Mouse (Mus musculus): Measurements from ENCODE around the gene Map3k4.
"Not testable (repeated sequence)": the region's sequence is repeated elsewhere in the genome, so short reads cannot be mapped to it uniquely, and the experiment has no call there.

Map3k4 gene

DNA sequence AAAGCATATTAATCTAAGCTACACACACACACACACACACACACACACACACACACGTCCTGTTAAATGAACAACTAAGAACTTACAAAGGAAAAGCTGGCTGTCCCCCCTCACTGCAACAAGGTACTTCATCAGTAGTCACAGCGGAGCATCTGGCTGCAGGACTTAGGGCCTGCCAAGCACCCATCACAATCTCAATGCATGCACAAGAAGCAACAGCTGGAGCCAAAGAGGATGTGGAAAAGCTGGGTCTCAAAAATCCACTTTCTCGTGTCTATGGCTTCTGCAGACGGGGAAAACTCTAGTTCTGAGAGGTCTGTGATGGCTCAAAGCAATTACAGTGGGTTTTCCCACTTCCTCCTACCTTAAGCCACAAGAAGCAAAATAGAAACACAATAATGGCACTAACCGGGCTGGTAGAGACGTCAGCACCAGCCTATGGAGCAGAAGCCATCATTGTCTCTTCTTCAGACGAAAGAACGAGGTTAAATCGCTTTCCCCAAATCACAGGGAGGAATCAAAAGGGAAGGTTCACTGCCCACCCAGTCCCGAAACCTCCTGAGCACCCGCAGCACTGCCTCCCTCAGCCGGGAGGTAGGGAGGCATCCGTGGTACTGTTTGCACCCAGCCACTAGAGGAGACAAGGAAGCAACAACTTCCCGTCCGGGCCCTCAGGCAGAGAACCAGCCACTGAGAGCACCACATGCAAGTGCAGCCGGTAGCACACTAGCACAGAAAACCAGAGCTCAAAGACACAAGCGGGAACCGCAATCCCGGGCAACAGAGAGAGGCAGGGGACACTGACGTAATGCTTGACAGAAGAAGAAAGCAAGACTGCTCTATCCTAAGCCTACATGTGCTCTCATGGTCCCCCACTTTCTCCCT, 11.1 kb downstream of the Map3k4 start:
- DNase-seq (ENCODE audit: low read depth, low spot score): no peak

DNA sequence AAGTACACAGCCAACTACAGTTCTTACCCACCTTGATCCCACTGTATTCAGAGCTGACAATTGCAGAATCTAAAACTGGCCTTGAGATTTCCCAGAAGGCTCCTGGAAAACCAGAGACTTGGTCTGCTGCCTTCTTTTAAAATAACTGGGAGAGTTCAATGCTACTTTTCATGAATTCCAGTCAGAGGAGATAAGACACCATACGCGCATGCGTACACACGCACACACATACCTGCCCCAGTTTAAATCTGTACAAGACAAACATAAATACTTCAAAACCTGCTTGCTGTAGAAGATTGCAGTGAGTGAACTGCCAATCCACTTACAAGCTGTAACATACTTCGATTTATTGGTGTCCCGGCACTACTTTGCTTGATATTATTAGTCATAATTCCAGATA, 13.9 kb downstream of the Map3k4 start:
- no peak for DNase-seq (ENCODE audit: low read depth, low spot score)

DNA sequence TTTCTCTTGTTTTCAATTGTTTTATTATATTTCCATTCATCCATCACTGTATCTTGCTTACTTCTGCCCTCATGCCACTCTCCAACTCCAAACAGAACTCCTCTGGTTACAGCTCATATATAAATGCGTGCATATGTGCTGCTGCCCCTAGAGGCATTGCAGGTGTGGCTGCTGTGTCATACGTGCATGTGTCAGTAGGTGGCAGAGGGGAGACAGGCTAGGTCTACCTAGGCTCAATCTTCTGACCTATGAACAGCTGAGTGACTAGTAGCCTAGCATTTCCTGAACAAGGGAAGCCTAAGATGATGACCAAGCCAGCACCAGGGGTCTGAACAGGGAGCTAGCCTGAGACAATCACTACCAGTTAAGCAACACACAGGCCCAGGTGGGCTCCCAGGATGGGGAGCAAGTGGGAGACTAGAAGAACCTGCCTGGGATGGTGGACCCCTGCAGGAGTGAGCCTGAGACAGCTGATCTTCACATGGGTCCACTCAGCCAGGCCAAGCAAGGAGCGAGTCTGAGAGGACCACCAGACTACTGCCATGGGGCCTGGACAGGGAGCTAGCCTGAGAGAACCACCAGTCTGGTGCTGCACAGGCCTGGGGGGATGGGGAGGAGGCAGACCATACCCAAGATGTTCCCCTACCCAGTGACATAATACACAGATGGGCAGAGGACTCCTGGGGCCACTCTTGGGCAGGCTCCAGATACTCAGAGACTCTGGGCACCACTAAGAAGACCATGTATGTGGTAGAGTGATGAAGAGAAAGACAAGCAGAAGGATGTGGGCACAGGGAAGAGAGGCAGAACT, 17.5 kb downstream of the Map3k4 start:
- DNase-seq (ENCODE audit: low read depth, low spot score): no peak

DNA sequence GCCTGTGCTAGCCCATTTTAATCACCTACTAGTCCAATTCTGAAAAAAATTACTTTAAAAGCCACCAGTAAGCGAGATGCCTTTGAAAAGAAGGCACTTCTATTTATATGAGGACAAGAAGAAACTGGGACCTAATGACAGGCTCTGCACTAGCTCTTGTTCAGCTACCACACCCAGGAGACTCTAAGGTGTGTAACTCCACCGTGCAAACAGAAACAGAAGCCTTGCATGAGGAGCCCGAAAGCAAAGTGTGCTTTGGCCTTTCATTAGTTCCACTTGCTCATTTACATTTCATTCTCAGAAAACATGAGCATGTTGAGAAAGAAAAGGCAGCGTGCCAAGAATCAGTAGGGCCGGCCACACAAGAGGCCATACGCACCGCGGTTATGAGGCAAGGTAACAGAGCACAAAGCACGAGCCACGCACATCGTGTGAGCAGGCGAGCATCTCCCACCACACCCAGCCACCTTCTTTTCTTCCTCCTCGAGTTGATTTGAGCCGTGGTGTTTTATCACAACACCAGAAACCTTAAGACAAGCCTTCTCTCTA, 18.4 kb downstream of the Map3k4 start:
- DNase-seq (ENCODE audit: low read depth, low spot score): no peak

DNA sequence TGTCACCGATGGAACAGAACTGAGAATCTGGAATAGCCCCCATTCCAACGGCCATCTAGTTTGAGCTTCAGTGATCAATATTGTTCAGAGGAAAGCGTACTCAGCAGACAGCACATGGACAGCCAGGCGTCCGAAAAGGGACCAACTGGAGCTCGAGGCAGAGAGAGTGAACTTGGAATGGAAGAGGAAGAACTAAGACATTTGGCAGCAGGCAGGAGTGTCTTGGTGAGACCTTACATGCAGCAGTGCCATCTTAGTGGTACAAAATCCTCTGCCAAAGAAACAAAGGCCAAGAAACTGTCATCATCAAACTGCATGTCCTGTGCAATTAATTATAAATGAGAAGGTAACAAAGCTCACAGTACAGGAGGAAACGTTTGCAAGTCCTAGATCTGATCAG, 19.2 kb downstream of the Map3k4 start:
- DNase-seq (ENCODE audit: low read depth, low spot score): no peak

DNA sequence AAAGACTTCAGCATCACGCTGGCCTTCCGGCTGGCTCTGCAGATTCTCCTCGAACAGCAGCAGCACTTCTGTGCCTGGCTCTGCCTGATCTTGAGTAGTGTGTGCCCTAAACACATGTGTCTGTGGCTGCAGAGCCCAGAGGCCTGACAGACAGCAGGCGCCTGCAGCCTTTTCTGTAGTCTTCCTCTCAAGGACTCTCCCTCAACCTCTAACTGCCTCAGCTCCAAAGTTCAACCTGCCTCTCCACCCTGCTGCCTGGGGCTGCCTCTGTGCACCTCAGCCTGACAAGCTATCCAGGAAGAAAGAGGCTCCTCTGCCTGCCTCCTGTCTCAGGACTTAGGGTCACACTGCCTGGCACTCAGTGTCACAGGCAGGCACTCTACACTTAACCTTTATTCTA, 20.6 kb downstream of the Map3k4 start:
- DNase-seq (ENCODE audit: low read depth, low spot score): no peak

DNA sequence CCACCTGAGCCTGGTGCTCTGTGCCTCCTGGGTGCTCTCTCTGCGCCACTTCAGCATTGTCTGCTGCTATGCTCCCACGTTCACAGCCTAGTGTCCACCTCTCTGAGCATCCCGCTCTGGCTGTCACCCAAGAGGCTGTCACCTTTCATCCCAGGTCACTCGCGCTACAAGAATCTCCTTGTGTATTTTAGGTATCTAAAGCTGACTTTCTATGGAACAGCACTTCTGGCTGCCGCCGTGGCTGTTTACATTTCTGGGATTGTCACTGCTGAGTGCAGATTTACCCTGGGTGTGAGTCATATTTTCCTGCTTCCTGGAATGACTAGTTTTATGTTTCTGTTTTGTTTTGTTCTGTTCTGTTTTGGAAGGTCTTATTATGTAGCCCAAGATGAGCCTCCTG, 21.3 kb downstream of the Map3k4 start:
- DNase-seq (ENCODE audit: low read depth, low spot score): no peak

DNA sequence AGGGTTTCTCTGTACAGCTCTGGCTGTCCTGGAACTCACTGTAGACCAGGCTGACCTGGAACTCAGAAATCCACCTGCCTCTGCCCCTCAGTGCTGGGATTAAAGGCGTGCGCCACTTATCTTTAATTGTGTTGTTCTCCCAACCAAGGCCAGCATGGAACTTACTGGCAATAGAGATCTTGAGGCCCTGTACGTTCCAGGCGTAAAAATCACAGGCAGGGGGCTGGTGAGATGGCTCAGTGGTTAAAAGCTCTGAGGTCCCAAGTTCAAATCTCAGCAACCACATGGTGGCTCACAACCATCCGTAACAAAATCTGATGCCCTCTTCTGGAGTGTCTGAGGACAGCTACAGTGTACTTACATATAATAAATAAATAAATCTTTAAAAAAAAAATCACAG, 22.7 kb downstream of the Map3k4 start:
- not testable (repeated sequence) for DNase-seq (ENCODE audit: low read depth, low spot score)

DNA sequence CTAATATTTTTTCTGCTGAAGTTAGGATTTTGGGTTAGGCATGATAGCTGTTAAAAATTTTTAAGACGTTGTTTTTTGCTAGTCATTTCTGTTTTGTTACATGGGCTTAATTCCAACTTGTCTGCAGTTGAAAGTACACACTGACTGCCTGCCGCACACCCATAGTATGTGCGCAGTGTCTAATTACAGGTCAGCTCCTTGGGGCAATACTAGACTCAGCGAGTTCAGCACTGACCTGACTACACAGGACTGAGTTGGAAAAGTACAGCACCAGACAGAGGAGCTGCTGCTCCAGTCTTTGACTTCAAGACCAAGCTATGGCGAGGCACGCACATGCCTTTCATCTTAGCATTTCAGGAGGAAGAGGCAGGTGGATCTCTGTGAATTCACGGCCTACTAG, 24.2 kb downstream of the Map3k4 start:
- DNase-seq (ENCODE audit: low read depth, low spot score): no peak

DNA sequence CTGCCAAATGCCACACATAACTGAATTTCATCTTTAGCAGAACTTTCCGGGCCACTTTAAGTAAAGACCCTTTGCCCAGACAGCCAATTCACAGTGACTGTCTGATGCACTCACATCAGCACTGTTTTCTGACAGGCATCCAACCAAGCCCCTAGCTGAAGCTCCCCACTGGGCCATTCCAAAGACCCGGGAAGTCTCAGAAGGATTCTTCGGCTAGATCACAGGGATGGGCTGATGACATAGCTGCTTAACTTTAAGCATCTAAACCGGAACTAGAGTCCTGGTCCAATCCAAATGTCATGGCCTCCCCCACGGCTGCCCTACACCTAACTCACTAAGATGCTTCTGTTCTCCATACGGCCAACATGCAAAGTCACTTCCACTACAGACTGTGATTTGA, 25.0 kb downstream of the Map3k4 start:
- DNase-seq (ENCODE audit: low read depth, low spot score): no peak

DNA sequence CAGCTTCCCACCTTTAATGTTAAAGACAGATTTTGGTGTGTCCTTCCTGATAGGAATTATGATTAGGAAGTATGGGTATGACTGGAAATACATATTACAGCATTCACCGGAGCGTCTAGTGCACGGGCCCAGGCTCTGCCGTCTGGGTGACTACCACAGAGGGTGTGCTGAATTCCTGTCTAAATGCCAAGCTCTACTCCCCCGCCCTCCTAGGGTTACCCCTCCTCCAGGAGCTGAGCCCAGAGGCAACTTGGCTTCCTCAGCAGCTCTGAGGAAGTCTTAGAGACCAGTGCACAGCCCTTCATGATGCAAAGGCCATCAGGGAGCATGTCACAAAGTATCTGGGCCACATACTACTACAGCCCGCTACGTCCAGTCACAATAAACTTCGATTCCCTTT, 25.7 kb downstream of the Map3k4 start:
- no peak for DNase-seq (ENCODE audit: low read depth, low spot score)

DNA sequence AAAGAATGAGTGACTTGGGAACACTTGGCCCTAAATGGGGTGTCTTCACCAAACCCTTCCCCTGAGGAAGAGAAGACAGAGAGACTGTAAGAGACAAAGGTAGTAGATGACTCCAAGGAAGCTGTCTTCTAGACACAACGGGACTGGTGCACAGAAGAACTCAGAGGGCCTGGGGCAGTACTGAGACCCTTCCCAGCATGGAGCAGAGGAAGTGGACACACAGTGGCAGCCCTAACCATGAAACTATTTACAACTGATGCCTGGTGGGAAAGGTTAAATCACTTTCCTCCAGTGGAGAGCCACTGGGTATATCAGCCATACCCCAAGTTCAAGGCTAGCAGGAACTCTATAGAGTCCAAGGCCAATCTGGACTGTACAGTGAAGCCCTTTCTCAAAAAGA, 26.2 kb downstream of the Map3k4 start:
- DNase-seq (ENCODE audit: low read depth, low spot score): no peak

DNA sequence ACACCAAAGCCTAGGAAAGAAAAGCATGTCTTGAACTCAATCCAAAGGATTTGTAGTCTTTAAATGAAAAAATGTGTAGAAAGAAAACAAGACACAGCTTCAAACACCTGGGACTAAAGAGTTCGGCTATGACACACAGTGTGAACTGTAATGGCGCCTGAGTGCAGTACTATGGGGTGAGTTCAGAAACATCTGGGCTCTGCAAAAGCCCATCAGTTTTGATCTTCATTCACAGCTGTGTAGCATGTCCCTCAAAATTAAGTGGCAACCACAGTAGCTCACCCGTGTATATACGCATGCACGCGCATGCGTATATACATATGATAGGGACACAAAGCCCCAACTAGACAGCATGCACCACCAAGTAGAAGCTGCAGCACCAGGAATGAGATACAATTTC, 27.4 kb downstream of the Map3k4 start:
- DNase-seq (ENCODE audit: low read depth, low spot score): no peak

DNA sequence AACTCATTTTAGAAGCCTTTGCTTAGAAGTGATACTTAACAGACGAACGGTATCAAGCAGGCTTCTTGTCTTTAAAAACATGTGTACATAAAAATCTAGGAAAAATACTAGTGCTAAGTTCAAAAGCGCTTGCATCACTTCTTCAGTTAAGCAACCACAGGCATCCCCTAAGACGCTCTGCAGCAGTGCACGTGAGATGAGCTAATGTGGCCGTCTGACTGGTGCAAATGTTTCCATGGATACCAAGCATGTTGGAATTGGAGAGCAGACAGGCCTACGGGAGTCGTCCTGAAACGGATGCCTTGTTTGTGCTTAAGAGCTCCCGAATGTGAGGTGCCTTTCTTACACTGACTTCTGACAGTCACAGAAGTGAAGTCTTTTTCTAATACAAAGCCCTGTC, 27.9 kb downstream of the Map3k4 start:
- peak; percentile 78 for DNase-seq (ENCODE audit: low read depth, low spot score)

DNA sequence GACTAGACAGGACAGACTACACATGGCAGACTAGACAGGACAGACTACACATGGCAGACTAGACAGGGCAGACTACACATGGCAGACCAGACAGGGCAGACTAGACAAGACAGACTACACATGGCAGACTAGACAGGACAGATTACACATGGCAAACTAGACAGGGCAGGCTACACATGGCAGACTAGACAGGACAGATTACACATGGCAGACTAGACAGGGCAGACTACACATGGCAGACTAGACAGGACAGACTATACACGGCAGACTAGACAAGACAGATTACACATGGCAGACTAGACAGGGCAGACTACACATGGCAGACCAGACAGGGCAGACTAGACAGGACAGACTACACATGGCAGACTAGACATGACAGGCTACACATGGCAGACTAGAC, 28.8 kb downstream of the Map3k4 start:
- DNase-seq (ENCODE audit: low read depth, low spot score): not testable (repeated sequence)

DNA sequence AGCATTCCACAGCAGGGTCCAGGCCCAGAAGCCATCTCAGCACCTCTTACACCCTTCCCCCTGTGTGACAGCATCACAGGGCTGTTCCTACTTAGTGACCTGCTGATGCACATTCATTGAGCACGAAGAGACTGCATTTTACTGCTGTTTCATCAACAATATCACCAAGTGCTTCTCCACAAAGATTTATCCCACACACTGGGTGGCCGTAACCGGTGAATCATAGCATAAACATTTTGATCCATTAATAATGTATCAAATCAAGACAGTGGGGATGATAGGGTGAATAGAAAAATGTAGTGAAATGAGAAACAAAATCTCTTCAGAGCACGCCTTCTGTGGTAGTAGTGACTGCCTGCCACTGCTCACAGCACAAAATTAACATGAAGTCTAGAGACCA, 29.7 kb downstream of the Map3k4 start:
- no peak for DNase-seq (ENCODE audit: low read depth, low spot score)

DNA sequence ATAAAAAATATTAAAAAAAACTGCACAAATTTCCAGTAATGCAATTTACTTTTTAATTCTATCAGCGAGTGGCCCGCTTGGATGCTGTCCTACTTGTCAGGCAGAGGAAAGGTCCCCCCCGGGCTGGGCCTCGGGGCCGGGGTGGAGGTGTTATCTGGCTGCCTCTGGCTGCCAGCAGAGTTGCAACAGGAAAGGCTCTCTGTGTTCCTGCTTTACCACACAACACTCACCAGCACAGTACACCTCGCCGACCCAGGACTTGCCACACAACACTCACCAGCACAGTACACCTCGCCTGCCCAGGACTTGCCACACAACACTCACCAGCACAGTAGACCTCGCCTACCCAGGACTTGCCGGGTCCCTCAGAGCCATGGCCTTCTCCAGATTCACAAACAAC, 38.8 kb downstream of the Map3k4 start:
- DNase-seq (ENCODE audit: low read depth, low spot score): no peak

DNA sequence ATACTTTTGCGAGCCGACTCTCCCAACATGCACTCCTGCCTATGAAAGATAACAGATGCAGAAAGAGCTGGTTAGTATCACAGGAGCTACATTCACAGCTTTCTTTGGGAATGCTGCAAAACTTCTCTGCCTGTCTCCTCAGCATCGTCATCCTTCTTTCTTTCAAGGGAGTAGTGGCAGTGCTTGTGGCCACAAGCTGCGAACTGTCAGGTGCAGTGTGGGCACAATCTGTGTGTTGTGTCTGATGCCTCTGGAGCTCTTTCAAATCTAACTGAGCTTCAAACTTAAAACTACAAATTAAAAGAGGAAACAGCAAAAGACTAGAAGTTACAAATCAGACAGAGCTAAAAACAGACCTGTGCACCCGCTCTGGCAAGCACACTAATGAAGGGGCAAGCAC, 40.5 kb downstream of the Map3k4 start:
- DNase-seq (ENCODE audit: low read depth, low spot score): no peak

DNA sequence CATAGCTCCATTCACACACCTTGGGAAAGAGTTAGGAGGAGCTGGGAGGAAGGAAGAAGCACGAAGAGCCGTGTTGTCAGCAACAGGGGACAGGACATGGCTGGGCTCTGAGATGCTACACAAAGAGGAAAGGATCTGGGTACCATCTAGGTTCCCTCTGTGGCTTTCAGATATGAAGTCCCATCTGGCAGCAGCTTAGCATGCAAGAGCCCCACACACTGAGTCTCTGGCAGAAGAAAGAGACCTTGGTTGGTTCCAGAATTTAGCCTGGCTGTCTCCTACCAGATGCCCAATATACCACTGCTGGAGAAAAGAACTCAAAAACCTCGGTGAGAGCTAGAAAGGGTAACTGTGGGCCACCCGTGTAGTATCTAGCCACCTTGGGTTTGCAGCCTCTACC, 41.3 kb downstream of the Map3k4 start:
- DNase-seq (ENCODE audit: low read depth, low spot score): no peak

DNA sequence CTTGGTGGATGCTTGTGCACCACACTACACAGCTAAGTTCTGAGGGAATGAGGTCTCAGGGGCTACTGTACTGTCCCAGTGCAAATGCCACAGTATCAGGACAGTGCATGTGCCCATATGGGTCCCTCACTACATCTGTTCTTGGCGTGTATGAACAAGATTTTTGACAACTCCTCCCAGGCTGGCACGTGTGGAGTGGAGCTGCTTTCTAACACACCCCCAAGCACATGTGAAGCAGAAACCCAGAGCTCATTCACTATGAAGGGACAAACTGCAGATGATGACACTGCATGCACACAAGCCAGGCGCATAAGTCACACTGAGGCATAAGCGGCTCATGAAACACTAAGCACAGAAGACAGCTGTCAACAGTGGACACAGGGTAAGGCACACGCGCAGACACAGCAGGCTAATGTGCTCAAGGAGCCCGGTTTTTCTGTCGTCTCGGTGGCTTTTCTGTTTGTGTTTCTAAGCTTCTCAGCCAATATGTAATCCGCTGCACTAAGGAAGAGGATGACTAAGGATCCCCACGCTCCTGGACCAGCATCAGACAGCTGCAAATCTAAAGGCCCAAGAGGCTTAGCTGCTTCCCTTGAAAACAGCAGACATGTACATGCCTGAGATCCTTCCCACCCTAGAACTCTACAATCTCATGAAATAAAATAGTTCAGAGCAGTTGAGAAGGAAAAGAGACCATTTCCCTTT, 41.9 kb downstream of the Map3k4 start:
- DNase-seq (ENCODE audit: low read depth, low spot score): no peak

DNA sequence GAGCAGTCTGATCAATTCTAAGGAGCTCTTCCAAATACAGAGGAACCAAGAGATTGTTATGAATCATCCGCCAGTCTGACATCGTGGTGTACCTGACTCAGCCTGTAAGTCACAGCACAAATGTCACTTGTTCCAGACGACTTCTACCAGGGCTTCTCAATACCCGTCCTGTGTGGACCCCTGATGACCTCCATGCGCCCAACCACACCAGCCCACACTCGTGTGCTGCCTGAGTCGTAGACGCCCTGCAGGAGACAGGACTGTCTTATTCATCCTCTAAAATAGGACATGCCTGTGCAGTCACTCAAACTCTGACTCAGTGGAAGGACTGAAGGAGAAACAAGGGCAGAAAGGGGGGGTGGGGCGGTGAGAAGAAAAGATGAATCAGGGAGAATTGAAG, 42.8 kb downstream of the Map3k4 start:
- DNase-seq (ENCODE audit: low read depth, low spot score): no peak

DNA sequence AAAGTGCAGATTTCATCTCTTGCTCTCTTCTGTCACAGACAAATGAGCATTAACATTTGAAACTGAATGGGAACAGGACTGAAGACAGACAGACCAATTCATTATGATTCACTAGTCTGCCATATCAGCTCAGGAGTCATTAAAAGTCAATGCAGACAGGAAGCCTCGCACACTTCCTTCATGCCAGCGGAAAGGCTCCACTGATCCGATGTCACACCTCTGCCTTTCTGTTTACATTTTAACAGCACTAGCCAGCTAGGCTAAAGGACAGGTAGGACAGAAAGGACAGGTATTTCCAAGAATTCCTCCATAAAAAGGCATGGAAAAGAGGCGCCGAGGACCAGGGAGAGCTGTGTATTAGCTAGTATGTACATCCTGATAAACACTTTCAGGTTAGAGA, 45.6 kb downstream of the Map3k4 start:
- DNase-seq (ENCODE audit: low read depth, low spot score): no peak

Data from telencephalon, adult 2 months (tissue).